ENCODE assay signal across 12 mouse cellular contexts in genomic region chr6:30167192-30167591, GRCm38 (mm10).
DNase-seq lines count a peak whose midpoint lies in the region; ATAC-seq and TF ChIP-seq lines count a peak whose summit lies in the region.
"Had no signal": no experiment of that assay in that cellular context is flagged by ENCODE, and none has a peak within 500 bp of the region (broad histone marks: within the 10 kb centered on the region; RNA-seq: fewer than 3 reads in every experiment).

No protein-coding gene starts in this region.

- peaks cover 24% of the 10 kb centered on the region for H3K27me3 ChIP-seq in kidney, embryonic 14.5 days (ENCODE audit: control insufficient read depth, insufficient read depth, low read length)
- H3K27me3 ChIP-seq in kidney, embryonic 16.5 days (ENCODE audit: insufficient read depth, low read length), result peaks cover 29% of the 10 kb centered on the region
- peaks cover 23% of the 10 kb centered on the region for H3K27me3 ChIP-seq in embryonic facial prominence, embryonic 14.5 days (replicated peaks; ENCODE audit: control insufficient read depth, insufficient read depth, low read length)

- H3K4me1 ChIP-seq in kidney, embryonic 14.5 days (ENCODE audit: control insufficient read depth, insufficient read depth, low read length), result peaks cover 24% of the 10 kb centered on the region; the same call in 1 of the 2 replicates
- peaks cover 33% of the 10 kb centered on the region for H3K4me1 ChIP-seq in kidney, embryonic 16.5 days (ENCODE audit: insufficient read depth, low read length)
- no peaks in the 10 kb centered on the region for H3K4me1 ChIP-seq in embryonic facial prominence, embryonic 14.5 days (ENCODE audit: control insufficient read depth, insufficient read depth, low read length)

- 16% methylated on average over 11 of the region's 11 CpGs for WGBS in kidney, embryonic 14.5 days
- WGBS in kidney, embryonic 16.5 days, result 19% methylated on average over 11 of the region's 11 CpGs
- 9% methylated on average over 11 of the region's 11 CpGs for WGBS in embryonic facial prominence, embryonic 14.5 days

- ATAC-seq in kidney, embryonic 14.5 days (ENCODE audit: low FRiP score, low TSS enrichment), result 0 out of 2 replicates have a peak, but pooled peaks have one; percentile 10
- ATAC-seq in kidney, embryonic 16.5 days (ENCODE audit: low FRiP score, low TSS enrichment), result no peak
- ATAC-seq in embryonic facial prominence, embryonic 14.5 days (ENCODE audit: low read depth), result 0 out of 2 replicates have a peak, but pooled peaks have one; percentile 9
- ATAC-seq: inflammation-experienced regulatory T-cells, adult 6 months had no signal

- no peak for TF ChIP-seq CTCF in brain, embryonic 14.5 days (IDR thresholded peaks at IDR 0.05; ENCODE audit: borderline replicate concordance, extremely low read depth, insufficient read depth, insufficient read length)

- H3K9ac ChIP-seq in kidney, embryonic 14.5 days (ENCODE audit: low read depth, low read length), result no peak overlapping the region
- H3K9ac ChIP-seq in kidney, embryonic 16.5 days (replicated peaks; ENCODE audit: low read length), result no peak overlapping the region
- H3K9ac ChIP-seq in embryonic facial prominence, embryonic 14.5 days (ENCODE audit: low read depth, low read length), result no peak overlapping the region

- no peaks in the 10 kb centered on the region for H3K9me3 ChIP-seq in kidney, embryonic 14.5 days (ENCODE audit: control insufficient read depth, low read length)
- no peaks in the 10 kb centered on the region for H3K9me3 ChIP-seq in kidney, embryonic 16.5 days (ENCODE audit: low read length)
- no peaks in the 10 kb centered on the region for H3K9me3 ChIP-seq in embryonic facial prominence, embryonic 14.5 days (ENCODE audit: control insufficient read depth, low read length)
- H3K9me3 ChIP-seq: G1E; megakaryocyte, embryonic 14.5 days had no signal

- H3K4me3 ChIP-seq in kidney, embryonic 14.5 days (ENCODE audit: low read length), result no peak overlapping the region
- no peak overlapping the region for H3K4me3 ChIP-seq in kidney, embryonic 16.5 days (ENCODE audit: low read length)
- no peak overlapping the region for H3K4me3 ChIP-seq in embryonic facial prominence, embryonic 14.5 days (ENCODE audit: low read depth, low read length)
- H3K4me3 ChIP-seq: megakaryocyte, embryonic 14.5 days had no signal

- no peak overlapping the region for H3K27ac ChIP-seq in kidney, embryonic 14.5 days (ENCODE audit: low read depth, low read length)
- H3K27ac ChIP-seq in kidney, embryonic 16.5 days (ENCODE audit: low read length), result no peak overlapping the region
- H3K27ac ChIP-seq in embryonic facial prominence, embryonic 14.5 days (replicated peaks; ENCODE audit: low read depth, low read length), result no peak overlapping the region

- no peak for TF ChIP-seq POLR2A in brain, embryonic 14.5 days (IDR thresholded peaks at IDR 0.05; ENCODE audit: borderline replicate concordance, extremely low read depth, insufficient read depth, insufficient read length, poor library complexity, severe bottlenecking)

- DNase-seq in brain, embryonic 14.5 days (ENCODE audit: low read depth), result peak; percentile 49
- peak; percentile 48 for DNase-seq in embryonic facial prominence, embryonic 14.5 days (ENCODE audit: low spot score)
- DNase-seq in retina, postnatal 1 day, result peak; percentile 71
- DNase-seq in thymus, postnatal 4 days, result no peak
- DNase-seq in spleen, postnatal 36 days (ENCODE audit: low spot score in 2 of 2), result no peak
- DNase-seq: lung, adult 2 months; thymus, postnatal 14 days had no signal

- no peak overlapping the region for H3K4me2 ChIP-seq in kidney, embryonic 14.5 days (replicated peaks; ENCODE audit: low read depth, low read length)
- H3K4me2 ChIP-seq in kidney, embryonic 16.5 days (replicated peaks; ENCODE audit: low read depth, low read length), result no peak overlapping the region
- no peak overlapping the region for H3K4me2 ChIP-seq in embryonic facial prominence, embryonic 14.5 days (ENCODE audit: low read depth, low read length)

- no peaks in the 10 kb centered on the region for H3K36me3 ChIP-seq in kidney, embryonic 14.5 days (ENCODE audit: control insufficient read depth, insufficient read depth, low read length)
- no peaks in the 10 kb centered on the region for H3K36me3 ChIP-seq in kidney, embryonic 16.5 days (ENCODE audit: insufficient read depth, low read length)
- no peaks in the 10 kb centered on the region for H3K36me3 ChIP-seq in embryonic facial prominence, embryonic 14.5 days (ENCODE audit: control insufficient read depth, insufficient read depth, low read length)
- H3K36me3 ChIP-seq: G1E had no signal

Comparison
In these comparisons a context has a peak if more than half of its experiments do, and no peak if none do; other contexts are left out.
1. DNase-seq: peak in brain, embryonic 14.5 days (single experiment), embryonic facial prominence, embryonic 14.5 days (single experiment) and retina, postnatal 1 day (single experiment); none in thymus, postnatal 4 days (single experiment) and spleen, postnatal 36 days (0 of 2).